Mouse (Mus musculus) testis, postnatal 14 days (tissue): ENCODE measurements around the gene Fuk.
A peak's percentile ranks its signal among the peaks of the same experiment; 100 is the strongest.
"Not testable (repeated sequence)": the region's sequence is repeated elsewhere in the genome, so short reads cannot be mapped to it uniquely, and the experiment has no call there.

Experiments
- DNase-seq: peaks from one replicate; pipeline ENCODE4 v3.0.0; 2021; ENCODE audit warnings: low spot score

The Fuk gene

GRCm38 (mm10) chr8:110901839-110902578 is at the start of gene Fuk:
TSS of gene Fuk (minus strand) at chr8:110902488.
- DNase-seq: peak; percentile 86

- DNase-seq: no peak
These were observed 47.8 kb upstream of the Fuk start for GRCm38 (mm10) chr8:110950065-110950484.

DNA sequence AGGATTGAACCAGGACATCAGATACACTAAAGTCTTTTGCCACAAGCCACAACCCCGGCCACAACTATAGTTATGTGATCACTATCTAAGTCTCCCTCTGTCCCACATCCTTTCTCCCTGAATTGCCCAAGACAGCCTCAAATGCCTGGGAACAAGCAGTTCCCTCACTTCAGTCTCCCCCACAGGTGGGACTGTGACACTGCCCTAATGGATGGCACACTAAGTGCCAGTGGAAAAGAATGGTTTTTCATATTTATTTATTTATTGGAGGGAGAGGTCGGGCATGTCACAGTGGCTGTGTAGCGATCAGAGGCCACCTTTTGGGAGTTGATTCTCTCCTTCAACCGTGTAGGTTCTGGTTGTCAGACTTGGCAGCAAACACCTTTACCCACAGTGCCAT is 43.4 kb upstream of the Fuk start:
- DNase-seq: peak; percentile 60

DNA sequence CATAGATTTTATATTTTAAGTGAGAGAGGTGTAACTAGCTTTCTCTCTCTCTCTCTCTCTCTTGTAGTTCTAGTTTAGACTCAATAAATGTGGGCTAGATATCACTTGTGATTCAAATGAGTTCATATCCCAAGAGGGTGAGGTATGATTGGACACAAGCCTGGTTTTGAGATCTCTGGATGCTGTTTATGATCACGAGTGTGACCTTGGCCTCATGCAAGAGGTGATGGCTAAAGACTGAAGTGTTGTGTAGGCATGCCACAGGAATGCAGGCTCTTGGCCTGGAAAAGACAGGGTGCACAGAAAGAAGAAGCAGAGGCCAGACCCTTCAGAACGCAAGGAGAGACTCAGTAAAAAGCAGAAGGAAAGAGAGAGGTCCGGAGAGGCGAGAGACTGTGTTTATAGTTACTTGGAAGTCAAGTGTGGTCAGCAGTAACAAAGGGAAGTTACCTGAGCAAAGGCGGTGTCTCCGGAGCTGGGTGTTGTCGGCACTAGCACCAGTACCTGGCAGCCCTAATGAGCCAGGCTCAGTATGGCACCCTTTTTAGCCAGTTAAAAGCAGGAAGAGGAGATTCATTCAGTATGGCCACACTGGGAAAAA is 42.1 kb upstream of the Fuk start:
- no peak for DNase-seq

DNA sequence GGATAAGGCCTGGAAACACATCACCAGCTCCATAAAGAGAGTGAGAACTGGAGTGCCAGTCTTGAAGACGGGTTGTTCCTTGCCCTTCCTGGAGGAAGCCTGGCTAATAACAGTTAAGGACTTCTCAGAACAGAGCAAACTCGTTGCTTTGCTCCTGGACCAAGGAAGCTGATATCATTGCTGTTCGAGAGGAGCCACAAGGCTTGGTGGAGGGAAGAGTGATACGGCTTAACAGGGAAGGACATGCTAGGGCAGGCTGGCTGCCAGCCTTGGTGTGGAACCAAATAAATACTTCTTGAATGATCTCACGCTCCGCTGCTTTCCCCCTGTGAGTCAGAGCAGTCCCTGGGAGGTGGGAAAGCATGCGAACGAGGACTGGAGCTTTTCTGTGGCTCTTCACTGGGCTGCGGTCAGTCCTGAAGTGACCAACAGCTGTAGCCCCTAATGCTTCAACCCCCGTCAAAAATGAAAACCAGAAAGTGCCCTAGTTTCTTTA is 39.2 kb upstream of the Fuk start:
- DNase-seq: peak; percentile 60

- no peak for DNase-seq
These were observed 38.6 kb upstream of the Fuk start for GRCm38 (mm10) chr8:110940682-110941452.

GRCm38 (mm10) chr8:110938882-110939589 is 36.7 kb upstream of the Fuk start:
- DNase-seq: no peak

DNA sequence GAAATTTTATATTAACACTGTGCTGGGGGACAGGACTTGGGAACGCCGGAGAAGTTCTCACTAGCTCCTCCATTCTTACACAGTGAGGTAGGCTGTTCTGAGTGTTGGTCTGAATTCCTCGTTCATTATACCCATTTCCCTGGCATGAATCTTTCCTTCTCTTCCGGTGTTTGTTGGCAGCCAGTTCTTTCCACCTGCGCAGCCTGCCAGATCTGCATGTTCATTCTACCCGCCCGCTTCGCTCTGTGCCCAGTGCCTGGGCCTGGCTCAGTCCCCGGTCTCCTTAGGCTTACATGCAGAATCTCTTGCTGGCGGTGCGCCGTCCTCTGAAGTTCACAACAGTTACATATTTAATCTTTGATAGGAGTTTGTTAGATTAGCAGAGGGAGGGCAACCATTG is 33.9 kb upstream of the Fuk start:
- peak; percentile 72 for DNase-seq

GRCm38 (mm10) chr8:110933272-110933671 is 31.0 kb upstream of the Fuk start:
- no peak for DNase-seq

DNA sequence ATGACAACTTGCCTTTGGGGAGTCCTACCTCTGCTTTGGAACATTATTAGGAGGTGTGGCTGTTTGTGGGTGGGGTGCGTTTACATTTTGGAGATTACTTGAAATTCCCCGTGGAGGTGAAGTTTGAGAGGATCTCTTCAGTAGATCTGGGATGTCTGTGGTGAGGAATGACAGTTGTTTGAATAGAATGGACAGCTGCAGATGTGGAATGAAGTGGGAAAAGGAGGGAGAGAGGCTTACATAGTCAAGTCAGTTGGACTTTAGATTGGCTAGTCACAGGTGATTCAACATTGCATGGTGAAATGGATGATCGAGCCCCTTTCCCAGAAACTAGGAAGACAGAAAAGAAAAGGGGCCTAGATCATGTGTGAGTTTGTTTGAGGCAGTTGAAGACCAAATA is 30.2 kb upstream of the Fuk start:
- no peak for DNase-seq

DNA sequence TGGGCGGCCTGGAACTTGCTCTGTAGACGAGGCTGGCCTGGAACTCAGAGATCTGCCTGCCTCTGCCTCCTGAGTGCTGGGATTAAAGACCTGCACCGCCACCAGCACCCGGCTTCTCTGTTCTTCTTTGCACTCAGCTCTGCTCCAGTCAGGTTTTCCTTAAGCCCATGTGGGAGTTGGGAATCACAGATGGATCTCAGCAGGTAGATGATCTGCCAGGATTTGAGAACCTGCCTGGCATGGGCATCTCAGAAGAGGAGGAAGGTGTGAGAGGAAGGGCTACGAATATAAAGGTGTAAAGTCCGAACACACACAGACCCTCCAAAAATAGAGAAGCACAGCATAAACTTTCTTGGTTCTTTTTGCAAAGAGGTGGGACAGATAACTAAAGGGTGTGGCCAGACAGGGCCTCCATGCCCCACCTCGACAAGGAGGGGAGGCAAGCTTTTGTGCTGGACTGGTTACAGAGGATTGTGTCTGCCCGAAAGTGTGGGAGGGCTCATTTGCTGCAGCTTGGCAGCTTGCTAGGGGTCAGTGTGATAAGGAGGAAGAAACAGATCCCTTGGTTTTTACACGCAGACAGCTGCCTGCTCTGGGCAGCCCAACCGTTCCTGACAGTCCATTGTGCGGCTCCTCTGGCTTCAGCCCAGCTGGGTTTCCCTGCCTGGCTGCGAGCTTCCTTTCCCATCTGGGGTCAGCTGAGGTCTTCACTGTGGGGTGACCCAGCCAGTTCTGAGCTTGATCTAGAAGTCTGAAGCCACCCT is 29.1 kb upstream of the Fuk start:
- DNase-seq: peak; percentile 86

DNA sequence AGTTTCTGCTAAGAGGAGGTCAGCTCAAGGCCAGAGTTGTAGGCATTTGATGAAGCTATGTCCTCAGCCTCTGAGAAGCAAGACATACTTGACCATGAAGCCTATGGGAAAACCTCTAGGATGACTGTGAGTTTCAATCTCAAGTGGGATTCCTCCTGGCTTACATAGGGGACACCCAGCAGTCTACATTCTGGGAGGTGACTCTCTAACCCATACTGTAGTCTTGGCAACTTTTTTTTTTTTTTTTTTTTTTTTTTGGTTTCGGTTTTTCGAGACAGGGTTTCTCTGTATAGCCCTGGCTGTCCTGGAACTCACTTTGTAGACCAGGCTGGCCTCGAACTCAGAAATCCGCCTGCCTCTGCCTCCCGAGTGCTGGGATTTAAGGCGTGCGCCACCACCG is 27.4 kb upstream of the Fuk start:
- DNase-seq: not testable (repeated sequence)

- no peak for DNase-seq
These were observed 26.8 kb upstream of the Fuk start for GRCm38 (mm10) chr8:110929066-110929465.

DNA sequence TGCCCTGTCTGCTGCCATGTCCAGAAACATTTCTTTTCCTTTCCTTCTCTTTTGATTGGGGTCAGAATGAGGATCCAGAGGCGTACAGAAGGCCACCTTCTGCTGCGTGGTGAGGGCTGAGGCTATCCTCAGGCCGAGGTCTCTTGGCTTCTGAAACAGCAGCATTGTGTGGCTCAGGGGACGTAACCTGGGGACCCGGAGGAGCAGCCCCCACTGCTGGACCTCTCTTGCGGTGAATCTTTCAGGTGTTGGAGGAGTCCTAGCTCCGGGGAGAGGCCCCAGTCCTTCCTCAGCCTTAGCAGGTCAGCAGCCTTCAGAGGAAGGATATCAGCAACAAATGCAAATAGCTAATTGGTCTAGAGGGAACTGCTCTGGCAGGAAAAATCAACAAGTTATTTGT is 26.1 kb upstream of the Fuk start:
- no peak for DNase-seq

- no peak for DNase-seq
These were observed 24.4 kb upstream of the Fuk start for GRCm38 (mm10) chr8:110926690-110927089.

DNA sequence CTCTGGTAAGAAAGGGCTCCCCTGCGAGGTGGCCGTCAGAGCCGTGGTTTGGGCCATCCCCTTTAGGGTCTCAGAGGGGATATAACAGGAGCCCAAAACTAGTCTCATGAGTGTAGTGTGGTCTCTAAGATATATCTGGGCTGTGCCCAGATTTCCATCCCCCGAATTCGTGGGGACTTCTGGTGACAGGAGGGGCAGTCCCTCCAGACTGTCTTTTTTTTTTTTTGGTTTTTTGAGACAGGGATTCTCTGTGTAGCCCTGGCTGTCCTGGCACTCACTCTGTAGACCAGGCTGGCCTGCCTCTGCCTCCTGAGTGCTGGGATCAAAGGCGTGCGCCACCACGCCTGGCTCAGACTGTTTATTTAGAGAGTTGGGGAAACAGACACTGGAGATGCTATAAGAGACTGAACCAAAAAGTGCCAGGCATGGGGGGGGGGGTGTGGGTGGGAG is 23.4 kb upstream of the Fuk start:
- no peak for DNase-seq

DNA sequence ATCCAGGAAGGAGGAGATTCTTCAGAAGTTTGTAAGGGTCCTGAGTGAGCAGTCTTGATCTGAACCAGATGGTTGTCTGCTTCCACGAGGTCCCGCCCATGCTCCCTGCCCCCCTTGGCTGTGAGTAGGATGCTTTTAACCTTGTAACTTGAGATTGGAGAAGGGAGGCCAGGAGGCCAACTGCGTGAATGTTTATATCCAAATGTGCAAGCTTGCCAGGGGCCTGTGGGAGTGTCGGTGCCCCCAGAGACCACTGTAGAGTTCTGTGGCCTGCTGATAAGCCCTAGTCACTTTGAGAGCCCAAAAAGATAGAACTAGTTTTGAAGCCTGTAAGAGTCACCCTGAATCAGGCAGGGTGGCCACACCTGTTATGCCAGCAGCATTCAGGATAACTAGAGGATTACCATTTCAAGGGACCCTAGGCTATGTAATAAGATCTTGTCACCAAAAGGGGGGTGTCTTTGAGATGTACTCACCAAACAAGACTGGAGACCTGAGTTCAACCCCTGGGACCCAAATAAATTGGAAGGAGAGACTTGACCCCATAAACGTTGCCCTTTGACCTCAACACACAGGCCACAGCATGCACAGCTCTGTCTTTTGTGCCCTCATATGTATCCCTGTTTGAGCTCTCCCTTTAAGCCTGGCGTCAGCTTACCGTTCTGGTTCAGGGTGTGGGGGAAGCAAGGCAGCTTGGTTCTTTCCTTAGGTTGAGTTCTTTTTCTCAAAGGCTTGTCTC is 19.4 kb upstream of the Fuk start:
- peak; percentile 59 for DNase-seq

DNA sequence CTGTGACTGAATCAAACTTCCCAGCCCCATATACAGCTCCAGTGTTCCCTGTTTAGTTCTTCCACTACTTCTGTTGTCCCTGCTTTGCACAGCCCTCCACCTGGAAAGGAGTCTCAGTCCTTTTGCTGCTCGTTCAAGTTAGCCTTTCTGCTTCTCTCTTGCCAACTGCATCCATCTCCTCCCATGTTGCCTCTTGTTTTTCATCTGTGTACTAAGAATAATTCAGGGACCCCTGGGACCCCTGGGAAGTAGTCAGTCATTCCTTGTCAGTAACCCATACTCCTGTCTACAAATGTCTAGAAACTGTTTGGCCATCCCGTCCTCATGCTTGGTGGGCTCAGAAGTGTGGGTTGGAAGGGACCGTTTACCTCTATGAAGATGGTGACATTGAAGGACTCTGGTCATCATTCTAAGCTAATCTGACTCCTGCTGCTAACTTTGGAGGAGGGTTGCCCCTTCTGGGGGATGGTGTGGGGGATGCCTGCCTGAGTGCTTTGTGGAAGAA is 18.5 kb upstream of the Fuk start:
- DNase-seq: no peak

- peak; percentile 48 for DNase-seq
These were observed 17.9 kb upstream of the Fuk start for GRCm38 (mm10) chr8:110920032-110920772.
